Mouse (Mus musculus) frontal cortex, postnatal 14 days (tissue): ENCODE measurements at regions not wholly inside any gene's neighbourhood (a gene's known extent, or its start where the extent isn't known, plus 50 kb on each side); places are given as distances from the start of the nearest gene placed in this dataset.

ENCODE experiments used
- DNase-seq, 2 experiments: peaks; one replicate each; pipeline ENCODE4 v3.0.0; 2022; ENCODE audit warnings: low spot score in 2 of 2

GRCm38 (mm10) chr4:29133404-29134307 lies 320.7 kb downstream of the Epha7 start:
- no peak for DNase-seq

- DNase-seq, result no peak
Measured at GRCm38 (mm10) chr4:29135685-29136385, 322.9 kb downstream of the Epha7 start.

- DNase-seq, result no peak
Measured at GRCm38 (mm10) chr4:29138771-29139301, 325.9 kb downstream of the Epha7 start.

- no peak for DNase-seq
Measured at GRCm38 (mm10) chr4:29143415-29143814, 330.5 kb downstream of the Epha7 start.

- DNase-seq, result no peak
Measured at GRCm38 (mm10) chr4:29145242-29145641, 332.3 kb downstream of the Epha7 start.

- no peak for DNase-seq
Measured at GRCm38 (mm10) chr4:29152134-29152867, 339.4 kb downstream of the Epha7 start.

GRCm38 (mm10) chr4:29182494-29182893 lies 369.6 kb downstream of the Epha7 start:
- DNase-seq, result no peak

GRCm38 (mm10) chr4:29183411-29183810 lies 370.5 kb downstream of the Epha7 start:
- DNase-seq, result no peak

- DNase-seq, result no peak
Measured at GRCm38 (mm10) chr4:29183818-29184217, 370.9 kb downstream of the Epha7 start.

GRCm38 (mm10) chr4:29200976-29201375 lies 388.0 kb downstream of the Epha7 start:
- no peak for DNase-seq
